Mouse (Mus musculus) liver, embryonic 12.5 days (tissue): Measurements from ENCODE around the gene Zfp524. TPM values are rescaled to one million over a fixed set of nuclear protein-coding genes. Genes with fewer than 3 reads are reported as not detected.
"Not testable (repeated sequence)": the region's sequence is repeated elsewhere in the genome, so short reads cannot be mapped to it uniquely, and the experiment has no call there.

Experiments
- ATAC-seq: fragments of 200-750 bp; cut with Nextera tagmentation; 2 replicates; pipeline ENCODE4 v1.8.0; 2017; ENCODE audit warnings: moderate number of reproducible peaks, mild to moderate bottlenecking, moderate library complexity
- H3K27ac ChIP-seq: fragments of 300-500 bp; sonication (generic); 2 replicates; pipeline ENCODE4 v1.5.1; 2016; ENCODE audit warnings: mild to moderate bottlenecking
- H3K27me3 ChIP-seq: fragments of 300-500 bp; sonication (generic); replicated peaks from 2 replicates; pipeline ENCODE4 v1.6.1; 2016; ENCODE audit warnings: mild to moderate bottlenecking, moderate library complexity
- H3K36me3 ChIP-seq: fragments of 300-500 bp; sonication (generic); 2 replicates; pipeline ENCODE4 v1.6.1; 2016; ENCODE audit warnings: mild to moderate bottlenecking, moderate library complexity
- H3K4me1 ChIP-seq: fragments of 300-500 bp; sonication (generic); 2 replicates; pipeline ENCODE4 v1.6.1; 2016
- H3K4me2 ChIP-seq: fragments of 300-500 bp; sonication (generic); 2 replicates; pipeline ENCODE4 v1.6.1; 2016; ENCODE audit warnings: mild to moderate bottlenecking, moderate library complexity
- H3K4me3 ChIP-seq: fragments of 300-500 bp; sonication (generic); 2 replicates; pipeline ENCODE4 v1.5.1; 2016; ENCODE audit warnings: mild to moderate bottlenecking, moderate library complexity
- H3K9ac ChIP-seq: fragments of 300-500 bp; sonication (generic); 2 replicates; pipeline ENCODE4 v1.6.1; 2016; ENCODE audit warnings: mild to moderate bottlenecking, moderate library complexity
- H3K9me3 ChIP-seq: fragments of 300-500 bp; sonication (generic); replicated peaks from 2 replicates; pipeline ENCODE4 v1.6.1; 2016; ENCODE audit warnings: mild to moderate bottlenecking, moderate library complexity
- WGBS: fragments of 180-500 bp; shearing (Covaris S2); methylation state at CpG from one replicate; pipeline ENCODE4 v1.1.7; 2016; ENCODE audit not compliant: insufficient replicate concordance; 5-methylcytosine and 5-hydroxymethylcytosine counted together
- polyA plus RNA-seq: library from polyadenylated mRNA; unstranded; fragments of >200 nt; fragmentation: Nextera tagmentation; extraction: Ambion mirVana; gene quantifications from 2 replicates; pipeline ENCODE4 v1.2.1, GENCODE M21; 2016

Gene Zfp524
- polyA plus RNA-seq, 1 experiment from 2014 or later, result 11.7 TPM

- 7% methylated on average over 19 of the region's 19 CpGs for WGBS
- peak overlapping the region; percentile 56 for H3K4me3 ChIP-seq
- peaks cover 63% of the 10 kb centered on the region for H3K27me3 ChIP-seq
- ATAC-seq, result peak; percentile 13; the same call in 1 of the 2 replicates
- peak overlapping the region; percentile 65 for H3K4me2 ChIP-seq
- no peaks in the 10 kb centered on the region for H3K9me3 ChIP-seq
- no peaks in the 10 kb centered on the region for H3K4me1 ChIP-seq
- H3K9ac ChIP-seq, result peak overlapping the region; percentile 61; the same call in 1 of the 2 replicates
- no peak overlapping the region for H3K27ac ChIP-seq
- peaks cover 17% of the 10 kb centered on the region for H3K36me3 ChIP-seq
Observed at GRCm38 (mm10) chr7:4995268-4996002, 18.8 kb upstream of the Zfp524 start.

- ATAC-seq, result peak; percentile 67
- peak within 1 kb of the TSS; percentile 56 for H3K4me3 ChIP-seq
- no peaks in the 10 kb centered on the region for H3K9me3 ChIP-seq
- peak within 1 kb of the TSS; percentile 61; the same call in 1 of the 2 replicates for H3K9ac ChIP-seq
- H3K36me3 ChIP-seq, result peaks cover 17% of the 10 kb centered on the region
- peak within 1 kb of the TSS; percentile 27; the same call in 1 of the 2 replicates for H3K27ac ChIP-seq
- peak within 1 kb of the TSS; percentile 65 for H3K4me2 ChIP-seq
- no peaks in the 10 kb centered on the region for H3K4me1 ChIP-seq
- WGBS, result 10% methylated on average over 15 of the region's 26 CpGs
- H3K27me3 ChIP-seq, result peaks cover 60% of the 10 kb centered on the region
Observed at GRCm38 (mm10) chr7:4996003-4996895, 18.0 kb upstream of the Zfp524 start, which contains the start of gene Zfp579. Gene Zfp579 (minus strand): TSS chr7:4996158.

- no peak for ATAC-seq
- Histone ChIP-seq H3K9ac (no peak overlapping the region), H3K36me3 (peaks cover 17% of the 10 kb centered on the region), H3K4me1 (no peaks in the 10 kb centered on the region), H3K9me3 (no peaks in the 10 kb centered on the region), H3K27ac (no peak overlapping the region), H3K27me3 (peaks cover 55% of the 10 kb centered on the region), H3K4me3 (no peak overlapping the region), H3K4me2 (no peak overlapping the region)
- 56% methylated on average over 7 of the region's 8 CpGs for WGBS
Observed at GRCm38 (mm10) chr7:4996934-4997333, 17.3 kb upstream of the Zfp524 start.

GRCm38 (mm10) chr7:4999876-5000275, 14.3 kb upstream of the Zfp524 start:
- Histone ChIP-seq H3K4me2 (no peak overlapping the region), H3K36me3 (no peaks in the 10 kb centered on the region), H3K4me3 (no peak overlapping the region), H3K27me3 (peaks cover 32% of the 10 kb centered on the region), H3K9me3 (peaks cover 11% of the 10 kb centered on the region), H3K9ac (no peak overlapping the region), H3K27ac (no peak overlapping the region), H3K4me1 (no peaks in the 10 kb centered on the region)
- ATAC-seq, result no peak
- WGBS, result 55% methylated on average over 2 of the region's 2 CpGs

GRCm38 (mm10) chr7:5002876-5003275, 11.3 kb upstream of the Zfp524 start:
- not testable (repeated sequence) for H3K27ac ChIP-seq, H3K9ac ChIP-seq, H3K4me2 ChIP-seq, H3K4me3 ChIP-seq, H3K27me3 ChIP-seq, H3K4me1 ChIP-seq, ATAC-seq
- H3K9me3 ChIP-seq, result peaks cover 11% of the 10 kb centered on the region
- H3K36me3 ChIP-seq, result peaks cover 18% of the 10 kb centered on the region
- WGBS, result 68% methylated on average over 8 of the region's 8 CpGs

GRCm38 (mm10) chr7:5008229-5008628, 6.0 kb upstream of the Zfp524 start:
- 90% methylated on average over 26 of the region's 26 CpGs for WGBS
- Histone ChIP-seq H3K9me3 (peaks cover 7% of the 10 kb centered on the region; the same call in 1 of the 2 replicates), H3K27ac (no peak overlapping the region; the same call in 1 of the 2 replicates), H3K27me3 (peaks cover 5% of the 10 kb centered on the region; the same call in 1 of the 2 replicates), H3K36me3 (peaks cover 71% of the 10 kb centered on the region), H3K9ac (no peak overlapping the region), H3K4me2 (no peak overlapping the region), H3K4me1 (peaks cover 8% of the 10 kb centered on the region), H3K4me3 (no peak overlapping the region)
- no peak for ATAC-seq

GRCm38 (mm10) chr7:5012681-5013513, 1.3 kb upstream of the Zfp524 start:
- ATAC-seq, result no peak
- peaks cover 25% of the 10 kb centered on the region for H3K4me1 ChIP-seq
- peak overlapping the region; percentile 85 for H3K9ac ChIP-seq
- peaks cover 68% of the 10 kb centered on the region for H3K36me3 ChIP-seq
- H3K27ac ChIP-seq, result peak overlapping the region; percentile 41; the same call in 1 of the 2 replicates
- 0 out of 2 replicates have a peak, but pooled peaks cover 5% of the 10 kb centered on the region for H3K9me3 ChIP-seq
- peak overlapping the region; percentile 78 for H3K4me3 ChIP-seq
- peak overlapping the region; percentile 85 for H3K4me2 ChIP-seq
- WGBS, result 82% methylated on average over 27 of the region's 27 CpGs
- no peaks in the 10 kb centered on the region for H3K27me3 ChIP-seq

- H3K9me3 ChIP-seq, result 0 out of 2 replicates have a peak, but pooled peaks cover 5% of the 10 kb centered on the region
- H3K27me3 ChIP-seq, result no peaks in the 10 kb centered on the region
- peak within 1 kb of the TSS; percentile 78 for H3K4me3 ChIP-seq
- under 1% methylated on average over 52 of the region's 76 CpGs for WGBS
- peaks cover 36% of the 10 kb centered on the region for H3K4me1 ChIP-seq
- peak; percentile 76 for ATAC-seq
- peak within 1 kb of the TSS; percentile 97 for H3K27ac ChIP-seq
- peak within 1 kb of the TSS; percentile 85 for H3K9ac ChIP-seq
- peak within 1 kb of the TSS; percentile 85 for H3K4me2 ChIP-seq
- peaks cover 49% of the 10 kb centered on the region for H3K36me3 ChIP-seq
Observed at GRCm38 (mm10) chr7:5015118-5016001, 1.1 kb downstream of the Zfp524 start, which contains the start of gene Gm44973. Gene Gm44973 (plus strand): TSS chr7:5015496.

- 51% methylated on average over 3 of the region's 3 CpGs for WGBS
Observed at GRCm38 (mm10) chr7:5016057-5016456, 1.8 kb downstream of the Zfp524 start.

GRCm38 (mm10) chr7:5016920-5017319, 2.7 kb downstream of the Zfp524 start:
- H3K27me3 ChIP-seq, result no peaks in the 10 kb centered on the region
- no peak for ATAC-seq
- 0 out of 2 replicates have a peak, but pooled peaks cover 5% of the 10 kb centered on the region for H3K9me3 ChIP-seq
- 86% methylated on average over 2 of the region's 2 CpGs for WGBS
- no peak overlapping the region for H3K9ac ChIP-seq
- peaks cover 48% of the 10 kb centered on the region for H3K4me1 ChIP-seq
- no peak overlapping the region for H3K27ac ChIP-seq
- H3K4me3 ChIP-seq, result no peak overlapping the region
- no peak overlapping the region for H3K4me2 ChIP-seq
- peaks cover 39% of the 10 kb centered on the region for H3K36me3 ChIP-seq

More at GRCm38 (mm10) chr7:5016057-5016456, 1.8 kb downstream of the Zfp524 start:
- Histone ChIP-seq H3K9ac (peak overlapping the region; percentile 85), H3K9me3 (0 out of 2 replicates have a peak, but pooled peaks cover 5% of the 10 kb centered on the region), H3K27ac (peak overlapping the region; percentile 97), H3K36me3 (peaks cover 42% of the 10 kb centered on the region), H3K4me2 (peak overlapping the region; percentile 85), H3K27me3 (no peaks in the 10 kb centered on the region), H3K4me3 (peak overlapping the region; percentile 78), H3K4me1 (peaks cover 40% of the 10 kb centered on the region)
- no peak for ATAC-seq
